Mouse (Mus musculus) retina, postnatal 1 day (tissue): ENCODE results near the gene Trappc1.

Experiments
- DNase-seq: peaks from one replicate; pipeline ENCODE4 v3.0.0-alpha.2; 2012

Gene Trappc1

DNA sequence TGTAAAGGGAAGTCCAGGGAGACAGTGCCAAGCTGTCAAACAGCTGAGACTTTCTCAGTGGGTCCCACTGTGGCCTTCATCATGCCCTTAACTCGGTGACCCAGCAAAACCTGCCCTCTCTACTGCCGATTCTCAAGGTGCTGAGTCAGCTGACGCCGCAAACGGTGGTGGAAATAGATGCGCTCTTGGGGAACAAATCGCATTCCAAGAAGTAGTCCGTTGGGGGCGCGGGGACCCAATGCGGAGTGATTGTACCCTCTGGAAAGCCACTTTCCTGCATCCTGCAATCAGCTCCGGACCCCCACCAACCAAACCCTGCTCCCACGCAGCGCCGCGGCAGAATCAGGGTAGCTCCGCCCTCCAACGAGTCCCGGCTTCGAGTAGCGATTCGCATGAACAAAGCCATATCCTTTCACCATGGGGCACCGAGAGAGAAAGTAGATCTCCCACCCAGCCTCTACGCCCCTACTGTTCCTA is 8.2 kb downstream of the Trappc1 start:
- peak; percentile 92 for DNase-seq

- no peak for DNase-seq
Observed at GRCm38 (mm10) chr11:69332713-69333253, 9.0 kb downstream of the Trappc1 start.

DNA sequence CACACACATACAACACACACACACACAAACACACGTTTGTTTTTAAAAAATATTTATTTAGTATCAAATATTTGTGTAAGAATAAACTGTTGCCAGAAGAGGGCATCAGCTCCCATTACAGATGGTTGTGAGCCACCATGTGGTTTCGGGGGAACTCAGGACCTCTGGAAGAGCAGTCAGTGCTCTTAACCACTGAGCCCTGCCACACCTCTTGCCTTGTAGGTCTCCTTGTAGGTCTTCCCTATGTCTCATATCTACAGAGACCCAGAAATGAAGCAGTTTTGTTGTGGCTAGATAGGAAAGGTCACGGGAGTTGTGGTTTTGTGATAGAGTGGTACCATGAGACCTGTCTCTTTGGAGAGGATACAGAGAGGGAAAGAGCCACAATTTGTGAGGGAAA is 10.1 kb downstream of the Trappc1 start:
- DNase-seq: no peak

DNA sequence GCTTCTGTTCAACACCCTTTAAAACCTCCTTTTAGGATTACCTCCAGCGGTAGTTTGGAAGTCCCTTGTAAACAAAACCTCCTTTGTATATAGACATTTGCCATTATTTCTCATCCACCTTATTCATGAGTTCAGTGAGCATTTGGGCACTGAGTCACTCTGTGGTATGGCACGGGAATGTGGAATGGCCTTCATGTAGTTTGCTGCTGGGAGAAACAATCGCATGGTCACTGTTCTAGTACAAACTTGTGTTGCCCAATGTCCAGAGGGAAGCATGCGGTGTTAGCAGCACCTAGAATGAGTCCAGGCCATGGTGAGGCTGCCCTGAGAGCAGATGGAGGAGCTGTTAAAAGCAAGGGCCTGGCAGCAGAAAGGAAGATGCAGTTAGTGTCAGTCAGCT is 11.0 kb downstream of the Trappc1 start:
- no peak for DNase-seq

DNA sequence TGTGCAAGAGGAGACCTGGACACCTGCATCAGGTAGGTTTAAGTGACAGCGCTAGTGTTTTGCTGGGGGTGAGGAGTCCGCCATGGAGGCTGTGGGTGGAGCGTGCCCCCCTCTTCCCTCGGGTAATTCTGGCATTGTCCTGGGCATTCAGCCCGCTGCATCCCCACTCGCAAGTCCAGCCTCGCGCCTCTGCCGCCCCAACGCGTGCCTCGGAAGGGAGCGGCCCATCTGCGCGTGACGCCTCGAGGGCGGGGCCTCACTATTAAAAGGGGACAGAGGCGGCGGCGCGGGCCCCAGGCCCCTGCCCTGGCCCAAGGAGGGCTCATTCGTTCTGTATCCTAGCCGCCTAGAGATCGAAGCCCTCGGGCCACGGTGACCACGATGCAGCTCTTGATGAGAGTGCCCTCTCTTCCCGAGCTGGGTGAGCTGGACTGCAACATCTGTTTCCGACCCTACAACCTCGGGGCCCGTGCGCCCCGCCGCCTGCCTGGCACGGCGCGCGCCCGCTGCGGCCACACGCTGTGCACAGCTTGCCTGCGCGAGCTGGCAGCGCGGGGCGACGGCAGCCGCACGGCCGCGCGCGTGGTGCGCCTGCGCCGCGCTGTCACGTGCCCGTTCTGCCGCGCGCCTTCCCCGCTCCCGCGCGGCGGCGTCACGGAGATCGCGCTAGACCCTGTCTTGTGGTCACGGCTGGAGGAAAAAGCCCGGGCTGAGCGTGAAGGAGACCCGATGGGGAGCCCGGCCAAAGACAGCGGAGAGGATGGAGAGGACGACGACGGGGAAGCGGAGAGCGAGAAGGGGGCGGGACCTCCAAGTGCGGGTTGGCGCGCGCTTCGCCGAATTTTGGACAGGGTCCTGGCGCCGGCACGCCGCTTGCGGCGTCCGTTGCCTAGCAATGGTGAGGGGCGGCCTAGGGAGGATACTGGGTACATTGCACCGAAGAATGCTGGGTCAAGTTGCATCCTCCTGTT is 16.7 kb downstream of the Trappc1 start, which contains the start of gene Rnf227:
Gene Rnf227 (plus strand): TSS at position 301 of the 971 bp plus-strand sequence.
- DNase-seq: peak; percentile 91

DNA sequence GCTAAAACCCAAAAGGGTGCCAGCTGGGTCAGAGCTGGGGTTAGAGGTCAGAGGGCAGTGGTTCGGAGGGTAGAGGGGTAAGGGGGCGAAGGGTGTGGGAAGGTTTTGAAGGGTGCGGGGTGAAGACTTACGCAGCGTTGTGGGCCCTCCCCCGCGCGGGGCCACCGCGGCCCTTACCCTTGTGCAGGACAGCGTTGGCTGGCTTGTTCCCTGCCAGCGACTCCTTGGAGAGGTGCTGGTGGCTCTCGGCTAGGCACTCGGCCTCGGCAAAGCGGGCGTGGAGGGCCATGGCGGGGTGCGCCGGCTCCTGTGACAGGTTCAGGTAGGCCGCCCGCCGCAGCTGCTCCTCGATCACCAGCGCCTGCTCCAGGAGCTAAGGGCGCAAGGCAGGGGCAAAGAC is 22.7 kb downstream of the Trappc1 start:
- DNase-seq: no peak

DNA sequence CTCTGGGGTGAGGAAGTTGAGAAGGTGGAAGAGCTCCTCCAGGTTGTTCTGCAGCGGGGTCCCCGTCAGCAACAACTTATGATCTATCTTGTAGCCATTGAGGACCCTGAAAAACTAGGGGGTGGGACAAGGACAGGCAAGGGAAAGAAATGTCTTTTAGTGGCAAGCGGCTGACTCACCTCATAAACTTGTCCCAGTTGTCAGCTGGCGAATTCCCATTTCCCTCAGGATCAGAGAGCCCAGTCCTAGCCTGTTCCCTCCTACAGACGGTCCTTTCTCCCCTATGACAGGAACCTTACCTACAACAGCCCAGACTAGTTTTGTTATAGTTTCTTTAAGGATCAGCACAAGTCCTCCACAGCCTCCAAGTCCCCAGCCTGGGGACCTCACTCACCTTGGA is 32.8 kb downstream of the Trappc1 start:
- no peak for DNase-seq

- DNase-seq: no peak
Observed at GRCm38 (mm10) chr11:69357690-69358089, 33.9 kb downstream of the Trappc1 start.

GRCm38 (mm10) chr11:69362021-69362420 is 38.2 kb downstream of the Trappc1 start:
- peak; percentile 4 for DNase-seq

DNA sequence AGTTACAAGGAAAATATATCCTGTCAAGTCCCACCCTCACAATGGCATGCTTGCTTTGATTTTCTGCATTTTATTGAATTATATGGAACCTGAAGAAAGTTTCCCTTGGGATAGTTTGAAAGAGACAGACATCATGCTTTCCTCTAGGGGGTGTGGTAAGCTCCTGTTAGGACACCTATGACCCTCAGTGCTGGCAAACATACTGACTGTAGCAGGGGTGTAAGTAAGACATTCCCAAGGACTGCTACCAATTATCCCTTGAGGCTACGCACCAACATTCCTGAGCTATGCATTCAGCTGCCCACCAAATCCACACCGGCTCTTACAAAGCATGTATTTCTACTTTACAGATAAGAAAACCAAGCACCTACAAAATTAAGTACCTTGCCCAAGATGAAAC is 38.7 kb downstream of the Trappc1 start:
- DNase-seq: peak; percentile 4

DNA sequence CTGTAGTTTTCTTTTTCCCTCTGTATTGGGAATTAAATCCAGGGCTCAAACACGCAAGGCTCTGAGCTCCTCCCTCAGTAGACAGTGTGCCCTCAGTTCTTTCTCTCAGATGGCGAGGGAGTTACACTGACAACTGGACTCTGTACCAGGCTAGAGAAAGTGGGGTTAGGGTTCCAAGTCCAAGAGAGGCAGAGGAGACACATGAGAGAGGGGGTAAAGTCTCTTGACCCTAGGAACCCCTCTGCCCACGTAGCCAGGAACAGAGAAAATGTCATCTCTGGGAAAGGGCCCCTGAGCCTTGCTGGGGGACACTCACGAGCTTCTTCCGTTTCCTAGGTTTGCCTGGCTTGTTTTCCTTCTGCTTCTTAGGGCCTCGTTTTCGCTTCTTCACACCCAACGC is 40.6 kb downstream of the Trappc1 start:
- DNase-seq: no peak

DNA sequence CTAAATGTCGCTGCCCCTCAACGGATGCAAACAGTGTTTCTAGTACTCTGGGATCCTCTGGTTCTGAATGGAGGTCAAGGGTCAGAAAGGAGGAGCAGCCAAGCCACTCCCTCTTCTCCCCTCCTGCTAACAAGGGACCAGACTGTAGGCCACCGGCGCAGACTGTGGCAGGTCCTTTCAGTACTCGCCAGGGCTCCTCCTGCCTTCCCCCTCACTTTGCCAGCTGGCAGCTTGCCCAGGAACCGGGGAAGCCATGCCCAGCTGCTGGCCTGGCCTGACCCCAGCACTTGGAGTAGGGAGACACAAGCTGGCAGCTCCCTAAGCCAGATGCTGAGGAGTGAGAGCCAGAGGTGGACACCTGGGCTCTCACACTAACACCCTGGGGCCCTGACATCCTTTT is 41.1 kb downstream of the Trappc1 start:
- peak; percentile 97 for DNase-seq

DNA sequence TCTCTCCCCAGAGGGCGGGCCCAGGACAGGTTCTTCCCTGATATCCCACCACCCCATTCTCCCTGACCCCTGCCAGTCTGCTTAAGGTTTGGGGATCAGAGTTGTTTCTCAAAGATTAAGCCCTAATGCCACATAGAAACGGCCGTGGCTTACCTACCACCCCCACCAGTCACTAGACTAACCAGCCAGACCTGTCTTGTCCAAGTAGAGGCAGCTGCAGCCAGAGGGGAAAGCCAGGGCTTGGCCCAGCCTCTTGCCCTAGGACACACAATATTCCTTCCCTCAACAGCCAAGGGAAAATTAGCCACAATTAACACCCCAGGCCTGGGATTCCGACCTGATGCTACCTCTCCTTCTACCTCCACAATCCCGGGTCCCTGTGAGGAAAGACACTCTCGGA is 41.9 kb downstream of the Trappc1 start:
- DNase-seq: peak; percentile 18

GRCm38 (mm10) chr11:69366157-69366854 is 42.5 kb downstream of the Trappc1 start:
- peak; percentile 96 for DNase-seq

GRCm38 (mm10) chr11:69366855-69367615 is 43.3 kb downstream of the Trappc1 start:
- DNase-seq: peak; percentile 35

DNA sequence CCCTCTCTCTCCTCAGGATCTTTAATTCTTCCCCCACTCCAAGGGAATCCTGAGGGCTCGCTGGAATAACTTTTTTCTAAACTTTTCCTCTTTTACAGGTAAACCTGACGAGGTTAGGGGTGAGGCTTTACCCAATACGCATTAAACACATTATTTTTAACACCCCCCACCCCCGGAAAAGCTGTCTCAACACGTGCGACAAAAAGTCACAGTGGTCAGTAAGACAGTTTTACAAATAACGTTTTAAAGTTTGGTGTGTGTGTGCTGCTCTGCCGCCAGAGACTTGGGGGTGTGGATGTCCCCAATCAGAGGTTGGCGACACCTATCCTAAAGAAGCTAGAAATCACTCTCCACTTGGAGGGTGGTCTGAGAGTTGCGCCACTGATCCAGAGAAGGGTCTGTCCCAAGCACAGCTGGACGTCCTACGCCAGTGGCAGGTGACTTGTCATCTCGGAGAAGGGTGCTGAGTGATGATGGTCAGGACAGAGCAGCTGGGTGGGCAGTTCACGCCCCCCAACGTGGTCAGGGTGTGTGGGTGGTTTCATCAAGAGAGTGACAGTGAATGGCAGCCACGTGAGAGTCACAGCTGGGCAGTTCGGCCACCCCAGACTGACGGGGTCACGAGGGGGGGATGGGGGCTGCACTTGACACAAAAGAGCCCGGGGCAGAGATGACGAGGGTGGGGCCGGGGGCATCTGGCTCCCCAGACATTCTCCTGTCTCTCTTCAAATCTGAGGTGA is 44.0 kb downstream of the Trappc1 start:
- peak; percentile 78 for DNase-seq

DNA sequence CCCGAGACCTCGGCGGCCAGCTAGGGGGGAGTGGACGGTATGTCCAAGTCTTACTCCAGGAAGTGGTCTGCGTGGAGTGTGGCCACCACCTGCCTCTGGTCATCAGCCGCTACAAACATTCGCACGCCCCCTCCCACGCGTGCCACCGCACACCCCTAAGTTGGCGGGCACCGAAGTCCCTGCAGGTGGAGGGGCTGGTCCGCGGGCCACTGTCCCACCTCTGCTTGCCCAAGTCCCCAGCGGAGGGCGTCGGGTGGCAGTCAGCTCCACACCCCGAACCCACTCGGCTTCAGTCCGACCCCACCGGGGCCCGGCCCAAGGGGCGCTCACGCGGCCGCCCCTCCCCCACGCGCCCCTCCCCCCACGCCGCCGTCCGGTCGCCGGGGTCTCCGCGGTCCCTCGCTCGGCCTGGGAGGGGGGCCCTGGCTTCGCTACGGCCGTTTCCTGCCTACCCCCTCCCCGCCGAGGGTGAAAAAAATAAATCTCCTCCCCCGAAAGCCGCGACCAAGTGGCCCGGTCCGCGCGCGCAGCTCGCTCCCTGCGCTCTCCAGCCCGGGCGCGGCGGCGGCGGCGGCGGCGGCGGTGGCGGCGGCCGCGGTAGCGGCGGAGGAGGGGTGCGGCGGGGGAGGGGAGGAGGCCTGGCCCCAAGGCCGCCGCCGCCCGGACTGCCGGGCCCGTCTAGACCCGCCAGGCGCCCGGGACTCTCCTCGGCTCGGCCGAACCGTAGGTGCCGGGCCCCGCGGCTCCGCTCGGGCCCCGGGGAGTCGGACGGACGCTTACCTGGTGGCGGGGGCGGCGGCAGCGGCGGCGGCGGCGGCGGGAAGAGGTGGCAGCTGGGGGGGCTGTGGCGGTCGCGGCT is 44.8 kb downstream of the Trappc1 start:
- DNase-seq: peak; percentile 72

GRCm38 (mm10) chr11:69369215-69369989 is 45.6 kb downstream of the Trappc1 start, which contains the start of gene Chd3:
Gene Chd3, minus strand, starts transcription at chr11:69369406.
- peak; percentile 35 for DNase-seq

DNA sequence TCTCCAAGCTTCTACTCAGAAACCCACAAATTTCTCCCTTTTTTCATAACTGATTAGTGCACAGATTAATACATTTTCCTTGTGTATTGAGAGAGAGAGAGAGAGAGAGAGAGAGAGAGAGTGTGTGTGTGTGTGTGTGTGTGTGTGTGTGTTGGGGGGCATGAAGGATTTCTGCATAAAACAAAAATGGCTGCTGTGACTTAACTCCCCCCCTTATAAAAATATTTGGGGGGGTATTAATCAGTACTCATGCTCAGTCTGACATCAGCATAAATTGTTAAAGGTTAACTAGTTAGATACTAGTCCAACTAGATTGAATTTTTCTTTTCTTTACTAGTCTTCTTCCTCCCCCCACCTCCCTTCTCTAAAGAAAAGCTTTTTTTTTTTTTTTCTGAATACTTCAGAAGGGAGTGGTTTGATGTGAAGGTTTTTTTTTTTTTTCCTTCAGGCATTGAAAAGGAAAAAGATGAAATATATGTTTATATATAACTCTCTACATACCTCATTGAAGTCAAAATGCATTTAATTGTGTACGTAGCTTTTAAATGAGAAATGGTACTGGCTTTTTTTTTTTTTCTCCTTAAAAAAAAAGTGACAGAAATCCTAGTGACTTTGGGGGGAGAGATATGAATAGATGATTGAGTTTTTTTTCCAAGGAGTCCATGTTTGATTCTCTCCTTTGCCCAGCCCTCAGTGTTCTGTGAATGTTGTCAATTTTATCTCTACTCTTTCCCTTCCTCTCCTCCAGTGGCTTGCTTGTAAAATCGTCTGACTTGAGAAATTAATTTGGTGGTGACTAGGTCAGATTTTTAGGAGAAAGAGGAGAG is 46.4 kb downstream of the Trappc1 start:
- DNase-seq: peak; percentile 11
